Mouse (Mus musculus) spleen, adult 2 months (tissue): ENCODE data around the gene Gm45194. TPM values are rescaled to one million over a fixed set of nuclear protein-coding genes. Genes with fewer than 3 reads are reported as not detected.

Source experiments
- DNase-seq, 2 experiments: peaks; one replicate each; pipeline versions ENCODE4 v3.0.0 to v3.0.0-alpha.2; 2012 to 2021; ENCODE audit warnings: low spot score in 2 of 2, low read depth in 1 of 2
- H3K27ac ChIP-seq: fragments of 200-500 bp; 2 replicates; pipeline ENCODE4 v1.5.1; 2012; ENCODE audit warnings: low read length, inconsistent platforms; ENCODE audit not compliant: insufficient read depth
- H3K27me3 ChIP-seq: fragments of 200-500 bp; 2 replicates; pipeline ENCODE4 v1.6.1; 2012; ENCODE audit warnings: mild to moderate bottlenecking, moderate library complexity, low read length, inconsistent platforms; ENCODE audit not compliant: control insufficient read depth, insufficient read depth
- H3K36me3 ChIP-seq: fragments of 200-500 bp; 2 replicates; pipeline ENCODE4 v1.6.1; 2012; ENCODE audit warnings: mild to moderate bottlenecking, low read length, inconsistent platforms; ENCODE audit not compliant: control insufficient read depth, insufficient read depth
- H3K4me1 ChIP-seq: fragments of 200-500 bp; 2 replicates; pipeline ENCODE4 v1.6.1; 2011; ENCODE audit warnings: inconsistent platforms; ENCODE audit not compliant: control insufficient read depth, insufficient read depth, insufficient read length
- H3K4me3 ChIP-seq: fragments of 200-500 bp; 2 replicates; pipeline ENCODE4 v1.5.1; 2011; ENCODE audit warnings: mild to moderate bottlenecking, inconsistent platforms; ENCODE audit not compliant: insufficient read depth, insufficient read length; ENCODE audit errors: extremely low read depth
- CTCF ChIP-seq: fragments of 200-500 bp; IDR thresholded peaks from 2 replicates; pipeline ENCODE4 v1.5.1; 2011; ENCODE audit warnings: mild to moderate bottlenecking, inconsistent platforms; ENCODE audit not compliant: insufficient read depth, insufficient read length, insufficient replicate concordance; ENCODE audit errors: extremely low read depth
- POLR2A ChIP-seq: fragments of 200-500 bp; IDR thresholded peaks from 2 replicates; pipeline ENCODE4 v1.6.1; 2011; ENCODE audit warnings: low read depth, low read length, inconsistent platforms
- WGBS: fragments of 180-500 bp; shearing (Covaris S2); methylation state at CpG from one replicate; pipeline ENCODE4 v1.1.7; 2018; 5-methylcytosine and 5-hydroxymethylcytosine counted together
- polyA plus RNA-seq: library from polyadenylated mRNA; depleted of rRNA; stranded (reverse); fragments of >200 nt; gene quantifications from 2 replicates; pipeline ENCODE4 v1.2.3, GENCODE M21; 2012; rRNA removed

The Gm45194 gene
- polyA plus RNA-seq, 1 experiment = not detected

GRCm38 (mm10) chrX:111999661-112000060 lies 108.5 kb downstream of the Gm45194 start:
- no peak for DNase-seq
- Histone ChIP-seq H3K4me3 (no peak overlapping the region), H3K36me3 (no peaks in the 10 kb centered on the region), H3K4me1 (no peaks in the 10 kb centered on the region), H3K27ac (no peak overlapping the region), H3K27me3 (no peaks in the 10 kb centered on the region)
- no peak for TF ChIP-seq CTCF
- TF ChIP-seq POLR2A = no peak
- 19% methylated on average over 1 of the region's 1 CpGs for WGBS

GRCm38 (mm10) chrX:112010707-112011106 lies 119.5 kb downstream of the Gm45194 start, which contains the start of gene Tex16:
TSS of gene Tex16 (plus strand) at chrX:112011007.
- no peak for DNase-seq
- Histone ChIP-seq H3K4me3 (no peak within 1 kb of the TSS), H3K27me3 (no peaks in the 10 kb centered on the region), H3K4me1 (no peaks in the 10 kb centered on the region), H3K36me3 (no peaks in the 10 kb centered on the region), H3K27ac (no peak within 1 kb of the TSS)
- TF ChIP-seq POLR2A = no peak
- TF ChIP-seq CTCF = no peak

DNA sequence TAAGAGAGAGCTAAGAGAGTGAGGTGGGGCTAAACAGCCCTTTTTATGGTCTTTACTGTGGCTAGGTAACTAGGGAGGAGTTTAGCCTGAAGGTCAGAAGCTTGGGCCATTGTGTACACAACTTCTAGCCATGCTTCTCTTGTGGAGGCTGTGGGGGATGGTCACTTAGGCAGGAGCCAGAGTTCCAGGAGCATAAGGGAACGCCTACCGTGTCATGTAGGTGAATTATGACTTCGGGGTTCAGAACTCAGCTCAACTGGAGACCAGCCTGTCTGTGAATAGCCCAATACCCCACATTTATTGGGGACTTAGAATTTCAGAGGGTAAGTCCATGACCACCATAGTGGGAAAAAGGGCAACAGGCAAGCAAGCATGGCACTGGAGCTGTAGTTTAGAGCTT lies 347.6 kb downstream of the Gm45194 start, which contains the start of gene 4933403O08Rik:
4933403O08Rik (plus strand) TSS at position 301 of the 400 bp plus-strand sequence.
- Histone ChIP-seq H3K4me1 (no peaks in the 10 kb centered on the region), H3K27me3 (no peaks in the 10 kb centered on the region), H3K4me3 (no peak within 1 kb of the TSS), H3K36me3 (no peaks in the 10 kb centered on the region), H3K27ac (no peak within 1 kb of the TSS)
- DNase-seq = no peak
- no peak for TF ChIP-seq CTCF
- TF ChIP-seq POLR2A = no peak
- WGBS = 90% methylated on average over 3 of the region's 3 CpGs

DNA sequence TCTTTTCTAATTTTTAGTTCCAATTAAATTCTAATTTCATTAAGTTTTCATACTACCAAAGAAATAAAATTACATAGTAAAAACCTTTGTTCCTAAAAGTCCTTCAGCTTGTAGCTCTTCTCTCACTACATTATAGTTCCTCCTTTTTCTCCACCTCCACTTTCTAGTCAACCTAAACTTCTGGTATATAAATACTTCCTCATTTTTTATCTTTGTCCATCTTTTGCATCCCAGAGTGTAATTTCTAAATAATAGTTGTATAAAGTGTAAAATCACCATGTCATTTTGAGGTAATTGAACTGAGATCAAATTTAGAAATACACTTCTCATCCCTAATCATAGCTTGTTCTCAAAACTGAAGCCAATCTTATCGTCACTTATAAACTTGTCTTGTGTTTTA lies 351.7 kb downstream of the Gm45194 start:
- DNase-seq = no peak
- TF ChIP-seq CTCF (no peak), POLR2A (no peak)
- Histone ChIP-seq H3K27ac (no peak overlapping the region), H3K27me3 (no peaks in the 10 kb centered on the region), H3K4me3 (no peak overlapping the region), H3K36me3 (no peaks in the 10 kb centered on the region), H3K4me1 (no peaks in the 10 kb centered on the region)
- WGBS = 78% methylated on average over 1 of the region's 1 CpGs

DNA sequence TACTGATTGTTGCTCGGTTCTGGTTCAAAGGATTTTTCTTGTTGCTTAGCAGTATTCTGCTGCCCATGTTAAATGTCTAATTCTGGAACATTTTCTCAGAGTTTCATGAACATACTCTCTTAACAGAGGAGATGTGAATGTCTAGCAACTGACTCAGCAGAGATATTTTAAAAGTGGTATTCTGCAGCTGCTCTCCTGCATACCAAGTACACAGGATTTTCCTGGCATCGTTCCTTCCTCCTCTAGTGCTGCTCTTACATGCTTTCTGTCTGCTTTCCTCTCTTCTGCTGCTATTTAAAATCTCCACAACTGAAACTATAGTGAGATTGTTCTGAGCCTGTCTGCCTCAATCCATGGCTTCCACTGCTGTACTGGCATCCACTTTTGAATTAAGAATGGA lies 364.3 kb downstream of the Gm45194 start:
- TF ChIP-seq POLR2A (no peak), CTCF (no peak)
- WGBS = 60% methylated on average over 2 of the region's 2 CpGs
- DNase-seq = no peak
- H3K36me3 ChIP-seq = no peaks in the 10 kb centered on the region
- no peaks in the 10 kb centered on the region for H3K27me3 ChIP-seq
- H3K27ac ChIP-seq = no peak overlapping the region
- no peaks in the 10 kb centered on the region for H3K4me1 ChIP-seq
- H3K4me3 ChIP-seq = no peak overlapping the region

GRCm38 (mm10) chrX:112273550-112273949 lies 382.4 kb downstream of the Gm45194 start:
- TF ChIP-seq POLR2A (no peak), CTCF (no peak)
- Histone ChIP-seq H3K27me3 (no peaks in the 10 kb centered on the region), H3K27ac (no peak overlapping the region), H3K36me3 (no peaks in the 10 kb centered on the region), H3K4me1 (no peaks in the 10 kb centered on the region), H3K4me3 (no peak overlapping the region)
- WGBS = 54% methylated on average over 1 of the region's 1 CpGs
- DNase-seq = no peak

Other genes starting within 250 kb of the Gm45194 start
- gene Hdx, start 194.3 kb upstream of the Gm45194 start, polyA plus RNA-seq = 0.04 and 0.08 TPM in 2 replicates
- not detected in 2 replicates for gene Tex16, start 119.6 kb downstream of the Gm45194 start, polyA plus RNA-seq